Mouse (Mus musculus) embryonic fibroblast, embryonic 13.5 days (primary cell): ENCODE results near the gene Yipf7. TPM values are rescaled to one million over a fixed set of nuclear protein-coding genes. Genes with fewer than 3 reads are reported as not detected.

Source experiments
- H3K27ac ChIP-seq: 2 replicates; pipeline ENCODE4 v1.5.1; 2012; ENCODE audit warnings: low read length, control low read depth, inconsistent platforms; ENCODE audit not compliant: insufficient read depth
- H3K4me1 ChIP-seq: 2 replicates; pipeline ENCODE4 v1.6.1; 2011; ENCODE audit warnings: low read length; ENCODE audit not compliant: control insufficient read depth, insufficient read depth
- H3K4me3 ChIP-seq: 2 replicates; pipeline ENCODE4 v1.5.1; 2011; ENCODE audit warnings: mild to moderate bottlenecking, control low read depth, low read length; ENCODE audit not compliant: insufficient read depth
- CTCF ChIP-seq: IDR thresholded peaks from 2 replicates; pipeline ENCODE4 v1.5.1; 2011; ENCODE audit warnings: mild to moderate bottlenecking, control low read depth, low read length, moderate library complexity, borderline replicate concordance; ENCODE audit not compliant: insufficient read depth
- POLR2A ChIP-seq: IDR thresholded peaks from 2 replicates; pipeline ENCODE4 v1.6.1; 2011; ENCODE audit warnings: low read depth, mild to moderate bottlenecking, control low read depth, low read length, moderate library complexity
- polyA plus RNA-seq: library from polyadenylated mRNA; stranded (reverse); fragments of >200 nt; gene quantifications from 2 replicates; pipeline ENCODE4 v1.2.4, GENCODE M21; 2011; ENCODE audit warnings: low read depth; ENCODE audit not compliant: missing spikeins, insufficient read length

The Yipf7 gene
- not detected in 2 replicates for polyA plus RNA-seq

- no peak within 1 kb of the TSS for H3K27ac ChIP-seq
- TF ChIP-seq POLR2A (no peak), CTCF (no peak)
- no peak within 1 kb of the TSS for H3K4me3 ChIP-seq
- H3K4me1 ChIP-seq: no peaks in the 10 kb centered on the region
Measured at GRCm38 (mm10) chr5:69542489-69542888, at the start of gene Yipf7. TSS of gene Yipf7 (minus strand) at chr5:69542648.

- peak; percentile 92 for TF ChIP-seq POLR2A
- TF ChIP-seq CTCF: no peak
- no peak within 1 kb of the TSS for H3K27ac ChIP-seq
- H3K4me1 ChIP-seq: no peaks in the 10 kb centered on the region
- peak within 1 kb of the TSS; percentile 88 for H3K4me3 ChIP-seq
Measured at GRCm38 (mm10) chr5:69591640-69592461, 49.4 kb upstream of the Yipf7 start, which contains the start of gene Gnpda2. TSS of gene Gnpda2 (minus strand) at chr5:69592340.

- Histone ChIP-seq H3K27ac (peak overlapping the region; percentile 14; the same call in 1 of the 2 replicates), H3K4me1 (no peaks in the 10 kb centered on the region), H3K4me3 (peak overlapping the region; percentile 89)
- no peak for TF ChIP-seq POLR2A
- TF ChIP-seq CTCF: no peak
Measured at GRCm38 (mm10) chr5:69557404-69557935, 15.0 kb upstream of the Yipf7 start.

- Histone ChIP-seq H3K4me3 (peak within 1 kb of the TSS; percentile 89), H3K27ac (peak within 1 kb of the TSS; percentile 14; the same call in 1 of the 2 replicates), H3K4me1 (no peaks in the 10 kb centered on the region)
- TF ChIP-seq POLR2A: peak; percentile 88
- no peak for TF ChIP-seq CTCF
Measured at GRCm38 (mm10) chr5:69556628-69557403, 14.4 kb upstream of the Yipf7 start, which contains the start of gene Guf1. TSS of gene Guf1 (plus strand) at chr5:69556923.

- Histone ChIP-seq H3K4me1 (no peaks in the 10 kb centered on the region), H3K4me3 (no peak overlapping the region), H3K27ac (no peak overlapping the region)
- TF ChIP-seq CTCF (no peak), POLR2A (no peak)
Measured at GRCm38 (mm10) chr5:69541680-69542079, 768 bp downstream of the Yipf7 start.

GRCm38 (mm10) chr5:69523944-69524343 lies 18.5 kb downstream of the Yipf7 start:
- H3K27ac ChIP-seq: no peak overlapping the region
- H3K4me3 ChIP-seq: no peak overlapping the region
- no peaks in the 10 kb centered on the region for H3K4me1 ChIP-seq
- no peak for TF ChIP-seq POLR2A
- no peak for TF ChIP-seq CTCF

GRCm38 (mm10) chr5:69522064-69522463 lies 20.4 kb downstream of the Yipf7 start:
- no peak for TF ChIP-seq CTCF
- TF ChIP-seq POLR2A: no peak

GRCm38 (mm10) chr5:69520661-69521278 lies 21.7 kb downstream of the Yipf7 start:
- H3K4me3 ChIP-seq: no peak overlapping the region
- no peak overlapping the region for H3K27ac ChIP-seq
- no peak for TF ChIP-seq POLR2A
- TF ChIP-seq CTCF: no peak
- no peaks in the 10 kb centered on the region for H3K4me1 ChIP-seq

More at GRCm38 (mm10) chr5:69522064-69522463, 20.4 kb downstream of the Yipf7 start:
- Histone ChIP-seq H3K4me3 (no peak overlapping the region), H3K4me1 (no peaks in the 10 kb centered on the region), H3K27ac (no peak overlapping the region; the same call in 1 of the 2 replicates)

GRCm38 (mm10) chr5:69512203-69512602 lies 30.2 kb downstream of the Yipf7 start:
- no peak overlapping the region for H3K4me3 ChIP-seq
- TF ChIP-seq CTCF (no peak), POLR2A (no peak)
- H3K27ac ChIP-seq: no peak overlapping the region
- H3K4me1 ChIP-seq: no peaks in the 10 kb centered on the region

GRCm38 (mm10) chr5:69511631-69512030 lies 30.8 kb downstream of the Yipf7 start:
- TF ChIP-seq POLR2A: no peak
- TF ChIP-seq CTCF: no peak
- H3K4me1 ChIP-seq: no peaks in the 10 kb centered on the region

More at GRCm38 (mm10) chr5:69511631-69512030, 30.8 kb downstream of the Yipf7 start:
- H3K4me3 ChIP-seq: no peak overlapping the region
- no peak overlapping the region for H3K27ac ChIP-seq
